Mouse (Mus musculus): Measurements from ENCODE around the gene Epha5. TPM values are rescaled to one million over a fixed set of nuclear protein-coding genes. Genes with fewer than 3 reads are reported as not detected.

Gene Epha5
- total RNA-seq (2021) = not detected
- long read RNA-seq, experiment 1, partial matches to known transcripts = 0 of 1 reads
- long read RNA-seq, experiment 1, other reads (novel, unspliced or antisense) = 1 of 1 reads
- long read RNA-seq, experiment 2 = 0 reads

- DNase-seq (ENCODE audit: low spot score) = no peak
Measured at GRCm38 (mm10) chr5:84417062-84417879, at the start of gene Epha5. Epha5 (minus strand) TSS chr5:84417382.

GRCm38 (mm10) chr5:84456216-84456615 is 39.0 kb upstream of the Epha5 start:
- DNase-seq (ENCODE audit: low spot score) = no peak

- no peak for DNase-seq (ENCODE audit: low spot score)
Measured at GRCm38 (mm10) chr5:84454641-84455040, 37.5 kb upstream of the Epha5 start.

GRCm38 (mm10) chr5:84453839-84454238 is 36.7 kb upstream of the Epha5 start:
- no peak for DNase-seq (ENCODE audit: low spot score)

- no peak for DNase-seq (ENCODE audit: low spot score)
Measured at GRCm38 (mm10) chr5:84440232-84440631, 23.1 kb upstream of the Epha5 start.

GRCm38 (mm10) chr5:84415961-84416821 is 991 bp downstream of the Epha5 start:
- no peak for DNase-seq (ENCODE audit: low spot score)

GRCm38 (mm10) chr5:84414931-84415431 is 2.2 kb downstream of the Epha5 start:
- DNase-seq (ENCODE audit: low spot score) = no peak

GRCm38 (mm10) chr5:84413026-84413425 is 4.2 kb downstream of the Epha5 start:
- no peak for DNase-seq (ENCODE audit: low spot score)

GRCm38 (mm10) chr5:84408370-84408769 is 8.8 kb downstream of the Epha5 start:
- DNase-seq (ENCODE audit: low spot score) = no peak

- no peak for DNase-seq (ENCODE audit: low spot score)
Measured at GRCm38 (mm10) chr5:84397085-84397484, 20.1 kb downstream of the Epha5 start.

- DNase-seq (ENCODE audit: low spot score) = no peak
Measured at GRCm38 (mm10) chr5:84365334-84365733, 51.8 kb downstream of the Epha5 start.

- DNase-seq (ENCODE audit: low spot score) = no peak
Measured at GRCm38 (mm10) chr5:84359430-84359829, 57.8 kb downstream of the Epha5 start.

- DNase-seq (ENCODE audit: low spot score) = no peak
Measured at GRCm38 (mm10) chr5:84353069-84353468, 64.1 kb downstream of the Epha5 start.

GRCm38 (mm10) chr5:84346728-84347499 is 70.3 kb downstream of the Epha5 start:
- DNase-seq (ENCODE audit: low spot score) = no peak

- no peak for DNase-seq (ENCODE audit: low spot score)
Measured at GRCm38 (mm10) chr5:84335834-84336465, 81.2 kb downstream of the Epha5 start.

- DNase-seq (ENCODE audit: low spot score) = no peak
Measured at GRCm38 (mm10) chr5:84334481-84334880, 82.7 kb downstream of the Epha5 start.

GRCm38 (mm10) chr5:84331631-84332030 is 85.6 kb downstream of the Epha5 start:
- no peak for DNase-seq (ENCODE audit: low spot score)

GRCm38 (mm10) chr5:84320553-84320952 is 96.6 kb downstream of the Epha5 start:
- no peak for DNase-seq (ENCODE audit: low spot score)

GRCm38 (mm10) chr5:84320138-84320537 is 97.0 kb downstream of the Epha5 start:
- no peak for DNase-seq (ENCODE audit: low spot score)

- no peak for DNase-seq (ENCODE audit: low spot score)
Measured at GRCm38 (mm10) chr5:84318814-84319340, 98.3 kb downstream of the Epha5 start.
